Mouse (Mus musculus) stomach, postnatal 0 days (tissue): ENCODE results near the gene Sspn. TPM values are rescaled to one million over a fixed set of nuclear protein-coding genes. Genes with fewer than 3 reads are reported as not detected.

Experiments used
- ATAC-seq: fragments of 200-750 bp; cut with Nextera tagmentation; 2 replicates; pipeline ENCODE4 v1.8.0; 2017; ENCODE audit not compliant: low FRiP score, low TSS enrichment
- DNase-seq: peaks from one replicate; pipeline ENCODE4 v3.0.0-alpha.2; 2016; ENCODE audit warnings: low spot score
- H3K27ac ChIP-seq: fragments of 300-500 bp; sonication (generic); replicated peaks from 2 replicates; pipeline ENCODE4 v1.5.1; 2014; ENCODE audit warnings: mild to moderate bottlenecking, control low read depth
- H3K27me3 ChIP-seq: fragments of 300-500 bp; sonication (generic); 2 replicates; pipeline ENCODE4 v1.6.1; 2014; ENCODE audit warnings: low read length; ENCODE audit not compliant: control insufficient read depth, insufficient read depth
- H3K36me3 ChIP-seq: fragments of 300-500 bp; sonication (generic); 2 replicates; pipeline ENCODE4 v1.6.1; 2014; ENCODE audit warnings: low read length, mixed read lengths; ENCODE audit not compliant: control insufficient read depth, insufficient read depth
- H3K4me1 ChIP-seq: fragments of 300-500 bp; sonication (generic); replicated peaks from 2 replicates; pipeline ENCODE4 v1.6.1; 2014; ENCODE audit warnings: antibody characterized with exemption; ENCODE audit not compliant: control insufficient read depth, insufficient read depth
- H3K4me2 ChIP-seq: fragments of 300-500 bp; sonication (generic); replicated peaks from 2 replicates; pipeline ENCODE4 v1.6.1; 2014; ENCODE audit warnings: low read depth, mild to moderate bottlenecking, control low read depth, moderate library complexity
- H3K4me3 ChIP-seq: fragments of 300-500 bp; sonication (generic); 2 replicates; pipeline ENCODE4 v1.5.1; 2014; ENCODE audit warnings: low read depth, low read length, control low read depth
- H3K9ac ChIP-seq: fragments of 300-500 bp; sonication (generic); 2 replicates; pipeline ENCODE4 v1.6.1; 2014; ENCODE audit warnings: mild to moderate bottlenecking, low read length, control low read depth, mixed read lengths
- H3K9me3 ChIP-seq: fragments of 300-500 bp; sonication (generic); 2 replicates; pipeline ENCODE4 v1.6.1; 2016; ENCODE audit warnings: low read length; ENCODE audit not compliant: control insufficient read depth
- CTCF ChIP-seq: IDR thresholded peaks from 2 replicates; pipeline ENCODE4 v1.5.1; 2016; ENCODE audit warnings: antibody characterized with exemption, low read depth, mild to moderate bottlenecking, moderate library complexity
- EP300 ChIP-seq: optimal IDR thresholded peaks from 2 replicates; pipeline ENCODE3; 2016; ENCODE audit warnings: antibody characterized with exemption
- WGBS: fragments of 180-500 bp; shearing (Covaris S2); extraction: QIAGEN DNeasy Blood & Tissue Kit; methylation state at CpG from one replicate; pipeline ENCODE4 v1.1.7; 2014; 5-methylcytosine and 5-hydroxymethylcytosine counted together
- polyA plus RNA-seq: library from polyadenylated mRNA; unstranded; fragments of >200 nt; fragmentation: Nextera tagmentation; extraction: Ambion mirVana; gene quantifications from 2 replicates; pipeline ENCODE4 v1.2.1, GENCODE M21; 2015

The Sspn gene
- polyA plus RNA-seq, 1 experiment from 2014 or later, result 8.0 TPM

GRCm38 (mm10) chr6:145916401-145916800, 15.0 kb upstream of the Sspn start:
- Histone ChIP-seq H3K27ac (no peak overlapping the region), H3K9ac (no peak overlapping the region), H3K4me3 (no peak overlapping the region), H3K4me2 (no peak overlapping the region), H3K27me3 (no peaks in the 10 kb centered on the region), H3K36me3 (no peaks in the 10 kb centered on the region), H3K4me1 (no peaks in the 10 kb centered on the region), H3K9me3 (no peaks in the 10 kb centered on the region)
- ATAC-seq (no peak), DNase-seq (no peak)
- 69% methylated on average over 6 of the region's 6 CpGs for WGBS
- TF ChIP-seq EP300, result no peak
- no peak for TF ChIP-seq CTCF

- H3K9me3 ChIP-seq, result no peaks in the 10 kb centered on the region
- no peak overlapping the region for H3K9ac ChIP-seq
- TF ChIP-seq CTCF (no peak), EP300 (no peak)
- WGBS, result 64% methylated on average over 5 of the region's 5 CpGs
- no peak overlapping the region for H3K4me3 ChIP-seq
- no peaks in the 10 kb centered on the region for H3K36me3 ChIP-seq
- ATAC-seq (no peak), DNase-seq (no peak)
- H3K27ac ChIP-seq, result no peak overlapping the region
- no peak overlapping the region for H3K4me2 ChIP-seq
- H3K27me3 ChIP-seq, result no peaks in the 10 kb centered on the region
- no peaks in the 10 kb centered on the region for H3K4me1 ChIP-seq
Observed at GRCm38 (mm10) chr6:145918236-145918635, 13.2 kb upstream of the Sspn start.

- ATAC-seq (no peak), DNase-seq (no peak)
- no peak overlapping the region for H3K4me2 ChIP-seq
- H3K9ac ChIP-seq, result no peak overlapping the region
- H3K4me1 ChIP-seq, result no peaks in the 10 kb centered on the region
- no peak overlapping the region for H3K27ac ChIP-seq
- H3K27me3 ChIP-seq, result no peaks in the 10 kb centered on the region
- H3K36me3 ChIP-seq, result no peaks in the 10 kb centered on the region
- H3K9me3 ChIP-seq, result no peaks in the 10 kb centered on the region
- TF ChIP-seq EP300 (no peak), CTCF (no peak)
- no peak overlapping the region for H3K4me3 ChIP-seq
- 84% methylated on average over 6 of the region's 6 CpGs for WGBS
Observed at GRCm38 (mm10) chr6:145923594-145923993, 7.8 kb upstream of the Sspn start.

GRCm38 (mm10) chr6:145934001-145934696, 2.7 kb downstream of the Sspn start:
- no peaks in the 10 kb centered on the region for H3K36me3 ChIP-seq
- H3K27ac ChIP-seq, result peak overlapping the region; percentile 90
- 10% methylated on average over 28 of the region's 28 CpGs for WGBS
- peak overlapping the region; percentile 42 for H3K4me3 ChIP-seq
- no peaks in the 10 kb centered on the region for H3K27me3 ChIP-seq
- no peaks in the 10 kb centered on the region for H3K4me1 ChIP-seq
- H3K9me3 ChIP-seq, result no peaks in the 10 kb centered on the region
- H3K9ac ChIP-seq, result peak overlapping the region; percentile 80
- no peak for TF ChIP-seq EP300
- peak; percentile 3; the same call in 1 of the 2 replicates for TF ChIP-seq CTCF
- H3K4me2 ChIP-seq, result peak overlapping the region; percentile 55
- ATAC-seq (peak; percentile 76), DNase-seq (peak; percentile 68)

- no peak for TF ChIP-seq CTCF
- no peak for TF ChIP-seq EP300
- peak overlapping the region; percentile 80 for H3K9ac ChIP-seq
- H3K4me3 ChIP-seq, result peak overlapping the region; percentile 42
- no peaks in the 10 kb centered on the region for H3K36me3 ChIP-seq
- no peaks in the 10 kb centered on the region for H3K4me1 ChIP-seq
- DNase-seq, result no peak
- H3K27ac ChIP-seq, result peak overlapping the region; percentile 90
- peak; percentile 62; the same call in 1 of the 2 replicates for ATAC-seq
- no peaks in the 10 kb centered on the region for H3K9me3 ChIP-seq
- WGBS, result 45% methylated on average over 9 of the region's 9 CpGs
- H3K27me3 ChIP-seq, result no peaks in the 10 kb centered on the region
- peak overlapping the region; percentile 55 for H3K4me2 ChIP-seq
Observed at GRCm38 (mm10) chr6:145934697-145935240, 3.3 kb downstream of the Sspn start.

- H3K4me1 ChIP-seq, result no peaks in the 10 kb centered on the region
- WGBS, result 55% methylated on average over 2 of the region's 2 CpGs
- no peak for ATAC-seq
Observed at GRCm38 (mm10) chr6:145935912-145936311, 4.5 kb downstream of the Sspn start.

More at GRCm38 (mm10) chr6:145935912-145936311, 4.5 kb downstream of the Sspn start:
- no peaks in the 10 kb centered on the region for H3K27me3 ChIP-seq
- H3K36me3 ChIP-seq, result no peaks in the 10 kb centered on the region
- no peak overlapping the region for H3K27ac ChIP-seq
- no peaks in the 10 kb centered on the region for H3K9me3 ChIP-seq
- DNase-seq, result no peak
- no peak overlapping the region for H3K9ac ChIP-seq
- TF ChIP-seq CTCF, result no peak
- no peak for TF ChIP-seq EP300
- no peak overlapping the region for H3K4me3 ChIP-seq
- no peak overlapping the region for H3K4me2 ChIP-seq
